Mouse (Mus musculus): ENCODE measurements at regions not wholly inside any gene's neighbourhood (a gene's known extent, or its start where the extent isn't known, plus 50 kb on each side); places are given as distances from the start of the nearest gene placed in this dataset.

- TF ChIP-seq POLR2A (IDR thresholded peaks at IDR 0.05; ENCODE audit: borderline replicate concordance, extremely low read depth, insufficient read depth, insufficient read length, poor library complexity, severe bottlenecking) (no peak), CTCF (IDR thresholded peaks at IDR 0.05; ENCODE audit: borderline replicate concordance, extremely low read depth, insufficient read depth, insufficient read length) (no peak)
Observed at GRCm38 (mm10) chr2:51285632-51286031, 136.7 kb upstream of the Rnd3 start.
